Mouse (Mus musculus) adrenal gland, postnatal 36 days (tissue): Measurements from ENCODE around the gene Stoml2. TPM values are rescaled to one million over a fixed set of nuclear protein-coding genes. Genes with fewer than 3 reads are reported as not detected.

Source experiments
- DNase-seq, 2 experiments: peaks; one replicate each; pipeline ENCODE4 v3.0.0; 2021; ENCODE audit warnings: mixed read lengths in 1 of 2
- total RNA-seq, 2 experiments: library from RNA; stranded (reverse); gene quantifications; 2 replicates each; pipeline ENCODE4 v1.2.3; 2021

Gene Stoml2
- total RNA-seq, 2 experiments from 2014 or later, result 191 to 261 TPM

DNA sequence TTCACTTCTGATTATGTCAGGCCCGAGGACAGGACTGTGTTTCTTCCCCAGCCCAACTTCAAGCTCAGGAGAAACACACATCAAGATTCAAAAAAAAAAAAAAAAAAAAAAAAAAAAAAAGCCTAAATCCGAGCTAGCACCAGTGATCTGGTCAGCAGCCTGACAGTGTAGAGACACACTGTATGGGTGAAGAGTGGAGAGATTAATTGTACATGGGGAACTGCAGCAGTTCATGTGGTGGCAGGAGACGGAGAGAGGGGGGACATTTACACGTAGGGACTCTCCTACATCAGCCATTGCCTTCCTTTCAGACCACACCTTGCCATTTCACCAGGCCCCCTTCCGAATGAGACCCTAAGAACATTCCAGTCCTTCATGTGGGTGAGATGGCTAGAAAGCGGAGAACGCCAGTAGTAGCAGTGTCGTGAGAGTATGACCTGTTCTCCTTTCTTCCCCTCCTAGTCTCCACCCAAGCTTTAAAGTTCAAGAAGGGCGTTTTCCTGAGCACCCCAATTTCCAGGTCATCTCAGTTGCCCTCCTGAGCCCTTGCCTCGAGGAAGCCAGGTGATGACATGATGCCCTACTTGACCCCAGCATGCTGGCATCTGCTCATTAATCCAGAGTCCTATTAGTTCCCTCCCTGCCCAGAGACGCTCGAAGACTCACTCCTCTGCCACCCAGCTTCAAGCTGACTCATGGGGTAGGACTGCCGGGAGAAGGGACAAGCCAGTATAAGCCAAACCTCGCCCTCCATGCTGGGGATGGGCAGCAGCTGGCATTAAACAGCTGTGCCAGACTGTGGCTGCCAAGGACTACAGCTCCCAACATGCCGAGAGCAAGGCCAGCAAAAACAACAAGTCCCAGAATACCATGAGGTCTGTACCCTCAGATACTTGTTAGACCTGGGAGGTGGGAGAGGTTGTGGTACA, 7.3 kb upstream of the Stoml2 start:
- DNase-seq, result peak; percentile 88 to 91

DNA sequence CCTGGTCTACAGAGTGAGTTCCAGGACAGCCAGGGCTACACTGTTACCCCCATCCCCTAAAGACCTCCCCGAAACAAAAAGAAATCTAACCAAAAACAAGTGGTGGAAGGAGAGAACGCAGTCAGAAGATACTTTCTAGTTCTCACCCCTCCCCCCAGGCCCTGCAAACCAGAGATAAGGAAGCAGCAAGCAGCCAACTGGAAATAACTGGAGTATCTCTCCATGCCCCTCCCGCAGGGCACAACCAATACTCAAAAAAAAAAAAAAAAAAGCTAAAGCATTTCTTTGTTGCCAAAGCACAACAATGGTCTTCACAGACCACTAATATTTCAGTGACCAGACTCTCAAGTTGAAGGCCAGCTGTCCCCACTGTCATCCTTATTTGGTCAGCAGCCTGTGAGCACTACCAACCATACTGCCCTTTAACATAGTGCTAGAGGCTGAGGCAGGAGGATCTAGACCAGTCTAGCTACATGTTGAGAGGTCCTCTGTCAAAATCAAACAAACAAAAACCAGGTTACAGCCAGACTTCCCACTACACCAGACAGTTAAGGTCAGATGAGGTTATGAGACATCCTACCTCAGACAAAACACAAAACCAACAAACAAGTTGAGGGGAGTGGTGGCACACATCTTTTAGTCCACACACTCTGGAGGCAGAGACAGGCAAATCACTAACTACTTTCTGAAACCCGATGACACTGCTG, 6.5 kb upstream of the Stoml2 start:
- peak in 1 of 2 experiments; percentile 26 for DNase-seq

DNA sequence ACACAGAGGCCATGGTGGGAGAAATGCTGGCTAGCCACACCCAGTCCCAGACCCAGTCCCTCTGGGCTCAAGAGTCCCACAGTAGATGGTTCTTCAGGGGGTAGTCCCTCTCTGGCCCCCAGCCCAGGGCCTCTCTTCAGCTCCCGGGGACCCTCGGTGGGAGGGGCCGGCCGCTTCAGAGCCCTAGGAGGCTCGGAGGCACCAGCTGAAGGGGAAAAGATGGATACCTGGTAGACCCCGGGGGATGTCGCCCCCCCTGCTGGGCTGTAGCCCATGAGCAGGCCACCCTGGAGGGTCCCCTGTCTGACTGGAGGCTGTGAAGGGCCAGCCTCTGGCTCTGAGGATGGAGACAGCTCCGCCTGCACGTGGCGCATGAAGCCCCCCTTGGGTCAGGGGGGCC, 4.8 kb upstream of the Stoml2 start:
- DNase-seq, result no peak

DNA sequence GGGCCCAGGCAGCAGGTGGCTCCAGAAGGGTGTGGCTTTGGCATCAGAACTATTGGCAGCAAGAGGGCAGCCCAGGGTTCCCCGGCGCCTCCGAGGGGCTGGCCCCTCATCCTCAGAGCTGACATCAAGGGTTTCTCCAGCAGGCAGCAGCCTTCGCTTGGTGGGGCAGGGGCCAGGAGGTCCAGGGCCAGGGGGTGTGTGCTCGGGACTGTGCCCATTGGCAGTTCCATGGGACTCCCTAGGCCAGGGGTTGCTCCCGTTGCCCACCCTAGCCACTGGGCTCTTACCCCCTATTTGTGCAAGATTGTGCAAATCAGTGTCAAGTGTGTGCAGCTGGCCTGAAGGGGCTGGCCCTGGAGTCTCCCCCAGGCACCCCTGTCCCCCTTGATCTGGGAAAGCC, 4.3 kb upstream of the Stoml2 start:
- no peak for DNase-seq

DNA sequence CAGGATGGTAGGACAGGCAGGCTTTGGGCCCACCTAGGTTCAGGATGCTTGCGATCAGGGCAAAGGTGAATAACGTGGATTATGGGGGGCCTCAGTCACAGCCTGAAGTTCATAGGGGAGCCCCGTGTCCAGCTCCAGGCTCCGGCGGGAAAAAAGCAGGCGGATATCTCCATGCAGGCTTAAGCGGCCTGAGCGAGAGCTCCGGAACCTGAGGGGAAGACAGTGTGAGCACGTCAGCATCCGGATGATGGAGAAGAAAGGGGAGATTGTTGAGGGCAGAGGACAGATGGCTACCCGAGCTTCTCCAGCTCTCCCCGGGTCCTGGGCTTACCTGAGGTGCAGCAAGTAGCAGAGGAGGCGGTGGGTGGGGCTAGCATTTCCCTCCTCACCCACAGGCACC, 2.0 kb upstream of the Stoml2 start:
- DNase-seq, result no peak

DNA sequence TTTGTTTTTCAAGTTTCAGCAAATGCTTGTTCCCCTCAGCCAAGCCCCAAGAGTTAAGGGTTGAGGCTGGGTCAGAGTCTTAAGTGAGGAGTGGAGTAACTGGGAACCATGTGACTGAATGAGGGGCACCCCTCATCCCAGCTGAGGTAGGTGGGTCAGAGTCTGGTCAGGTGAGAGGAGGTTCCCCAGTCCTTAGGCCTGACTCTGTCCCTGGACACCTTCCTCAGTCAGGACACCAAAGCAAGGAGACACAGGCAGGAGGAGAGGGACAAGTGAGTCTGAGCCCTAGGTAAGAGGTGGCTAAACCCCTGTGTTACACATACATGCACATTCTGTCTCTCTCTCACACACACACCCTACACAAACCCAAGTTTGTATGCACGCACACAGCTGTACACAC, 991 bp upstream of the Stoml2 start:
- DNase-seq, result no peak

DNA sequence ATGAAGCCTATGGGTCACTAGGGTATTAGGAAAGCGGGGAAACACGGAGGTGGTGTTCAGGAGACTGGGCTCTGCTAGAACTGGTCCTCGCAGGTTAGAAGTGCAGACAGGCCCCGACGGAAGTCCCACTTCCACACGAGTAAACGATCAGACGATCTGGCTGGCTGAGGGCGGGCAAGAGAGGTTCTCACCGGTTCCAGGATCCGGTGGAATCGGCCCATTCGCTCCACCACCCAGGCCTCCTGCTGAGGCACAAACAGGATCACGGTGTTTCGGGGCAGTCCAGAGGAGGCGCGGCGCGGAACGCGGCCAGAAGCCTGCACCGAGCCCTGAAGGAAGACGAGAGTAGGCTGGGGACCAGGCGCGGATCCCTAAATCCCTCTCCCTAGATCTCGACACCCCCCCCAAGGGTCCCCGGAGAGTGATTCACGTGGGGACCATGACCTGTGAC, 705 bp downstream of the Stoml2 start:
- DNase-seq, result peak in 1 of 2 experiments; percentile 42

DNA sequence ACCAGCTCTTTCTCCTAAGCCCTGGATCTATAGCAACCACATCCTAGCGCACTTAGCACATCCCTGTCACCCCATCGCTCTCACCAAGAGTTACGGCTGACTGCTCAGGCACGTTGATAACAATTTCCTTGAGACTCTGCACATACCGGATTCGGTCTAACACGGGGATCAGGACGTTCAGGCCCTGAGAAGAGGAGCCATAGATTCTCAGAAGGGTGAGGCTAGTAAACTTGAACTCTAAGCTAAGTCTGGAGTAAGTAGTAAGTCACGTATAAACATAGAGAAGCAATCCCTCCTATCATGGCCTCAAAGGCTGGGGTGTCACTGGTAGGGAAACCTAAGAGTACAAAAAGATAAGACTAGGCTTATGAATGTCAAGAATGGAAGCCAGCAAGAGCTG, 1.2 kb downstream of the Stoml2 start:
- no peak for DNase-seq

DNA sequence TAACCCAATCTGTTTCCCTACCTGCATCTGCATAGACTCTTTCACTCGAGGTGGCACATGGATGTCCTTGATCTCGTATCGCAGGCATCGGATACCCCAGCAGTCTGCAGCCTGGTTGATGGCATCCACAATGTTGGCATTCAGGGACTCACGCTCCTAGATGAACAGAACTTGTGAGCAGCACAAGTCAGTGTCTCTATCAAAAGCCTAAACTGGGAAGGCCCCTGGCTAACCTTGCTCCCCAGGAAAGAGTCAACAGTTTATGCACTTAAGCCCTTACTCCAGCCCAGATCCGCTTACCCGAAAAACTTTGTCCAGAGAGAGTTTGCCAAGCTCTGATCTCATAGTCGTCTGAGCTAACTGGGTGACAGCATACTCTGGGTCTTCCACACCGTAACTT, 1.8 kb downstream of the Stoml2 start:
- DNase-seq, result no peak

DNA sequence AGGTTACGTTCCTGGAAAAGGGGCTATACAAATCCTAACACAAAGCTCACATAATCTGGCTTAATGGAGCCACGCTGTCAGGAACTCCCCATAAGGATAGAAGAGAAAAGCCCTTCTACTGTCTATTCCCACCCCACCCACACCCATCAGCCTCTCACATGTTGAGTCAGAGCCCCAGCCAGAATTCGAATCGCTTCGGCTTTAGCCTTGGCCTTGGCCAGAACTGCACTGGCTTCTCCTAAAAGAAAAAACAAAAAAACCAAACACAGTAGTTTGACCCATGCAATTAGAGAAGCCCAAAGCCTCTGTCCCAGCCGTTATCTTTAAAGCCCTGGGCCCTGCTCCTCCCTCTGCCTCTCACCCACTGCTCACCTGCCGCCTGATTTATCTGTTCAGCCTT, 2.4 kb downstream of the Stoml2 start:
- DNase-seq, result peak; percentile 55 to 74

DNA sequence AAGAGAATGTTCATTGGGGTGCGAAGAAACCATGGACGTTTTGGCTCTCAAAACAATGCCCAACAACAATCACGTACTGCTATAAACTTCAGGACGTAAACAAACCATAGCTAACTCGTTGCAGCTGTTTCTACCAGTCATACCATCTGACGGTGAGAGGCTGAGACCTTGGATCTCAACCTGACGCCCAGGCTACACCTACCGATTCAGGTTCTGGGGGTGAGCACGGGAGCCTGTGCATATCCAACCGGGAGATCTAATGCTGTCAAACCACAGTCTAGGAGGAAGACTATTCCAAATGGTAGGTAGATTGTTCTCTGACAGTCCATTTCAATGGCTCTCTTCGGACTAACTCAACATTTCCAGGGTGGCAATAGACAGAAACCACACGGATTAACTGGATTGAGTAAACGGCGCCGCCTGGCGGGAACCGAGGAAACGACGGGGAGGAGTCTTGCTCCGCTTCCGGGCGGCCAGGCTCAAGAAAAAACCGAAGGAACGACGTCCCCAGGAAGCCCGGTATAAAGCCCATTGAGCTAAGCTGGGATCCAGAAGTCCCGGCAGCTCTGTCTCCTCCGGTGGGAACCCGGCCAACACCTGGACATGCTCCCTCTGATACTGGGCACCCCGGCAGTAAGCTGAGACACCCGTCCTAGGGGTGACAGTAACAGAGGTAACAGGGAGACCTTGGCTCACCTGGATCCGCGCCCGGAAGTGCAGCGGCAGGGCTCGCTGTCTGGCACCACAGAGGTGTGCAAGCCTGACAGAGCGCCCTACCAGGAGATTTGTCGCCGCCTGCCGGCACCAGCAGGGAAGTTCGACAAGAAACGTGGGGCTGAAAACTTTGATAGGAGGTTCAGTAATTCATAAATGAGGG, 6.2 kb downstream of the Stoml2 start, which contains the start of gene Pigo:
Gene Pigo (minus strand): TSS at position 736 of the 877 bp plus-strand sequence.
- peak; percentile 94 to 95 for DNase-seq

DNA sequence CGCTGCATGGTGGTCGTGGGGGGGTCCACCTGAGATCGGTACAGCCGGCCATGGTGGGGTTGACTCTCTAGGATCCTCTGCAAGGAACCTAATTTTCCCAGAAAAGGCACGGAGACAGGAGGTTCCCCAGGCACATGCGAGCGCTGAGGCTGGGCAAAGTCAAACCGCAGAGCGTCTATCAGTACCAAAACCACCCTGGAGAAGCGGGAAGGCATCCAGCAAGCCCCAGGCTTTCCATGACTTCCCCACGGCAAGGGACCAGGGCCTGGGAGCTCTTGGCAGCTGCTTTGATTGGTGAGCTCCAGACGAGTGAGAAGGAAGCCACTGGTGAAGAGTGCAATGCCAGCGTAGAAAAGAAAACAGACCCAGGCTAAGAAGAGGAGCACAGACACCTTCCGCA, 6.8 kb downstream of the Stoml2 start:
- DNase-seq, result no peak

DNA sequence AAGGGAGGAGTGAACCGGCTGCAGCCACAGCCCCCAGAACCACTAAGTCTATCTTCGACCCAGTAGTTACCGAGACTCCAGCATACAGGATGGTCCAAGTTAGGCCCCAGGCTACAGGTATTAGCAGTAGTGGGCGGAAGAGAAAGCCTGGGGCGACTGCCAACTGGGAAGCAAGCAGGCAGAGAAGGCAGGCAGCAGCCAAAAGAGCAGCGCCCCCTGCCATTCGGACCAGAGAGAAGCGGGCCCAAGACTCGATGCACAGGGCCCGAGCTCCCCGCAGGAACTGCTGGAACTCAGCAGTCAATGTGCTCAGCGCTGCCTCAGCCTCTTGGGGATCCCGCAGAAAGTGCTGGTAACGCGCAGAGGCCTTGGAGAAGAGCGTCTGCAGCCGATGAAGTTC, 10.2 kb downstream of the Stoml2 start:
- no peak for DNase-seq

DNA sequence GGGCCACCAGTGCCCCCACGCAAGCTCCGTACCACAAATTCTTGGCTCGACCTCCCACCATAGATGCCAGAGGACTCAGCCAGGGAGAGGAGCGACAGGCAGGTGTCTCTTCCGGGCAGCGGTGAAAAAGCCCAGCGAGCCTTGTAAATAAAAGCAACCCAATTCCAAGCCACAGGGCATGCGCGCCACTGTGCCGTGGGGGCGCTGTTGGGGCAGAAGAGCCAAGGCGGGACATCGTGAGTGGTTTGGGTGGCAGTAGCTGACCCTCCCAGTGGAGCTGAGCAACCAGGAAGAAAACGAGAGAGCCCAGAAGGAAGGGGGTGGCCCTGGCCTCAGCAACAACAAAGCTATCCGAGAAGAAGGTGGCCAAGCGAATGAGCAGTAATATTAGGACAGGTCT, 10.6 kb downstream of the Stoml2 start:
- no peak for DNase-seq

DNA sequence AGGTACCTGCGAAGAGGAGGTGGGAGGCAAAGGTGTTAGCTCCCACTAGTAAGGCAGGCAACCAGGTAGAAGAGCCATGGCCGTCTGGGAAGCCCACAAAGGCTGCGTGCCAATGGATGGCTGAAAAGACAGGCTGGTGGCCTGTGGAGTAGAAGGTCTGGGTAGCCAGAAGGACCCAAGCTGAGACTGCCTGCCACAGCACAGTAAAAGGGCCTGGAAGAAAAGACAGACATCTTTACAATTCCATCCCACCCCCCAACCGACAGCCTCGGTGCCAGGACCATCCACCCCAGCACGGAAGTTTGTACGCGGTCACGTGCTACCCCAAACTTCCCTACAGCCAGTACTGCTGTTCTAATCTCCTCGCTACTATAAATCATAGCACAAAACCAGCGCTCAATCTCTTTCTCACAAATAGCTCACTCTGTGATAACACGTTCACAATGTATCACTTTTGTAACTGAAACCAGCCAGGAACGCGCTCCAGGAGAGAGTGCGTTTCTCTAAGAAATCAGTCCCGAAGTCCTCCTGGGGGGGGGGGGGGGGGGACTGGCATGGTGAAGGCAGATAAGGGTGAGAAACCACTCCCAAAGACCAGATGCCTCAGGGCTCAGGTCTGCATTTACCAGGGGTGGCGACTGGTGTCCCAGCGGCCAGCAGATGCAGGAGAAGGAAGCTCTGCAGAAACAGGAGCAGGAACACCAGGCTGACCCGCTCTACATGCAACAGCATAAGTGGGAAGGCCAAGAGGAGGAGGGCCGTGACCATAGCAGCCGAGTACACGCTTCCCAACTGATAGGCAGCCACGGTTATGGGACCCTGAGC, 11.7 kb downstream of the Stoml2 start:
- DNase-seq, result no peak

DNA sequence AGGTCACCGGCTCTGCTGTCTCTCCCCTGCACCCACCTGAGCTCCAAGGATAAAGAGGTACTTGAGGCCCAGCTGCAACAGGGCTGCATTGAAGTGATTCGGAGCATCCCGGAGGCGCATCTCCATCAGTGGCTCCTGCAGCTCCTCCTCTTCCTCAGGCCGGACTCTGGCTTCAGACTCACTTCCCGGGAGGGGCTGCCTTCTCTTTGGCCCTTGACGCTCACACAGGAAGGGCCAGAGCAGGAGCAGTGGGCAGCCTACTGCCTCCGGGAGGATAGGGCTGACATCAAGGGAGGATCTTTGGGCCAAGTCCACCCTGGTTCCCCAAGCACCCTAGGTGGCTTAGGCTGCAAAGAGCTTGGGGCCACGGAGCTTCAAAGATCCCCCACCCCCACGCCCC, 12.3 kb downstream of the Stoml2 start:
- no peak for DNase-seq

DNA sequence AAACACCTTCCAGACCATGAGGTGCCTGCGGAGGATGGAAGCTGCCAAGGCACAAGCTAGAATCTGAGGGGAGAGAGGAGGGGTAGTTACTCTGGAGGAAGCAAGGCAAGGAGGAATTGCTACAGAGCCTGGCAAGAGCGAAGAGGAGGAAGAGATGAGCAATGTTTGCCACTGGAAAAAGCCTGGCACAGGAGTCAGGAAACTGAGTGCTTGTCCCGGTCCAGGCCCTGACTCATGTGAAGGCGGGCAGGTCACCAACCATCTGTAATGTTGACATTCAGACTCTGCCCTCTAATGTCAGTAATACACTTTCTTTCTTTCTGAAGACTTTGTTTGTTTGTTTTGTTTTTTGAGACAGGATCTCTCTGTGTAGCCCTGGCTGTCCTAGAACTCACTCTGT, 13.4 kb downstream of the Stoml2 start:
- peak; percentile 48 to 70 for DNase-seq

DNA sequence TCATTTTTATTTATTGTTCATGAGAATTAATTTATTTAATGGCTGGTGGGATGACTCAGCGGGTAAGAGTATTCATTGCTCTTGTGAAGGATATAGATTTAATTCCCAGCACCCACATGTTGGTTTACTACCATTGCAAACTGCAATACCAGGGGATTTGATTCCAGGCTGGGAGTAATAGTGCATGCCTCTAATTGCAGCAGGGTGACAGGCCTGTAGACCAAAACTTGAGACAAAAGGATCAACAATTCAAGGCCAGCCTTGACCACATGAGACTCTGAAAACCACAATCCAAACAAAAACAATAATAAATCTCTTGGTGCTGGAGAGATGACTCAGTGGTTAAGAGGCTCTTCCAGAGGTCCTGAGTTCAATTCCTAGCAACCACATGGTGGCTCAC, 19.4 kb downstream of the Stoml2 start:
- no peak for DNase-seq

DNA sequence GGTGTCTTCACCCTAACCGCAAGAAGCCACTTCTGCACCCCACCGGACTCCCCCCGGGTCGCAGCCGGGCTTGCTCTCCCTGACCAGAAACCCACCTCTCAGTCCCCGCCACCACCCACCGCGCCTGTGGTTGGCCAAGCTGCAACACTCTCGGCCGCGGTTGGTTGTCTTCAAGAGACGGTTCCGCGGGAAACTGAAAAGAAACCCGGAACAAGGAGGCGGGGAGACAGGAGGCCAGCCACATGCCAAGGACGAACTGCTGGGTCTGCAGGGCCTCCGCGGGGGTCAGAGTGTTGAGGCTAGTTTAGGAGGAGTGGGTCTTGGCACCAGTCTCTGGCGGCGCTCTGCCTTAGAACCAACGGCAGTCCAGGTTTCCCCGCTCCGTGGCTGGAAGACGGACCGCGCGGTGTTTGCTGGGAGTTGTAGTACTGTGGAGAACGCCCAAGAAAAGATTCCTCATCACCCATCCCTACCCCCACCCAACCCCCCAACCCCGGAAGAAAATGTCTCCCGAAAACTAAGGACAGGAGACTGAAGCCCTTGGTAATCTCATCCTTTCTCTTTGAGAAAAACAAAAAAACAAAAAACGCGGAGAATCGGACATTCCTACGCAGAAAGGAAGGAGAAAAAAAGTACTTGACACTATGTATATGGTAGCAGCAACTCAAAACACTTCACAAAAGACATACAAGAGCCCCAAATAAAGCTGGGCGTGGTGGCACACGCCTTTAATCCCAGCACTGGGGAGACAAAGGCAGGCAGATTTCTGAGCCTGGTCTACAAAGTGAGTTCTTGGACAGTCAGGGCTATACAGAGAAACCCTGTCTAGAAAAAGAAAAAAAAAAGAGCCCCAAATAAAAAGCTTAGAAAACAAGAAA, 21.1 kb downstream of the Stoml2 start, which contains the start of gene Fancg:
Gene Fancg (minus strand): TSS at position 346 of the 878 bp plus-strand sequence.
- DNase-seq, result peak; percentile 89 to 91

DNA sequence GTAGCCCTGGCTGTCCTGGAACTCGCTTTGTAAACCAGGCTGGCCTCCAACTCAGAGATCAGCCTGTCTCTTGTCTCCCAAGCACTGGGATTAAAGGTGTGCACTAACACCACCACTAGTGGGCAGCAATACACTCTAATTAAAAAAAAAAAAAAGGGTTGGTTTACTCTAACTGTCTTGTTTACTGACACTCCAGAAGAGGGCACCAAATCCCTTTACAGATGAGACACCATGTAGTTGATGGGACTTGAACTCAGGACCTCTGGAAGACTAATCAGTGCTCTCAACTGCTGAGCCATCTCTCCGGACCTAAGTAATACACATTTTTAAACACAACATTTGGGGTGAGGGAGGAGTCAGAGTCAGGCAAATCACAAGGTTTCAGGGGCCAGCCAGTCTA, 25.7 kb downstream of the Stoml2 start:
- DNase-seq, result peak; percentile 27 to 49
